Mouse (Mus musculus): ENCODE measurements around the gene Jade1.

Gene Jade1

DNA sequence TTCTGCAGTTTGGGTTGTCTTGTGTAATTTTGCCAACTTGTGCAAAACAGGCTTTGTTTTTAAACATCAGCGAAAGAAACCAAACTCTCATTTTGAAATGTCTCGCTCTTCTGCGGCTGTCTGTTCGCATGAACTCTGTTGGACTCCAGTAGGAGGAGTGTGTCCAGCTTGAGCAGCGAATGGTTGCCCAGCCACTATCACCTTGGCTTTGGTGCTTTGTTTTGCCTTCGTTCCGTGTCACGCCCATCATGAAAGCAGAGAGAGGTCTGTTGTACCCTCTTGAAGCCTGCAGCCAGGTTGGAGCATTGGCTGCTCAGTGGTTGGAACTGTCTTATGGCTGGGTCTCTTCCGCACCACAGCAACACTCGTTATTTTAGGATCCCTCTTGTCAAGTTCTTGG, 43.7 kb downstream of the Jade1 start:
- no peak for DNase-seq (ENCODE audit: low spot score)

DNA sequence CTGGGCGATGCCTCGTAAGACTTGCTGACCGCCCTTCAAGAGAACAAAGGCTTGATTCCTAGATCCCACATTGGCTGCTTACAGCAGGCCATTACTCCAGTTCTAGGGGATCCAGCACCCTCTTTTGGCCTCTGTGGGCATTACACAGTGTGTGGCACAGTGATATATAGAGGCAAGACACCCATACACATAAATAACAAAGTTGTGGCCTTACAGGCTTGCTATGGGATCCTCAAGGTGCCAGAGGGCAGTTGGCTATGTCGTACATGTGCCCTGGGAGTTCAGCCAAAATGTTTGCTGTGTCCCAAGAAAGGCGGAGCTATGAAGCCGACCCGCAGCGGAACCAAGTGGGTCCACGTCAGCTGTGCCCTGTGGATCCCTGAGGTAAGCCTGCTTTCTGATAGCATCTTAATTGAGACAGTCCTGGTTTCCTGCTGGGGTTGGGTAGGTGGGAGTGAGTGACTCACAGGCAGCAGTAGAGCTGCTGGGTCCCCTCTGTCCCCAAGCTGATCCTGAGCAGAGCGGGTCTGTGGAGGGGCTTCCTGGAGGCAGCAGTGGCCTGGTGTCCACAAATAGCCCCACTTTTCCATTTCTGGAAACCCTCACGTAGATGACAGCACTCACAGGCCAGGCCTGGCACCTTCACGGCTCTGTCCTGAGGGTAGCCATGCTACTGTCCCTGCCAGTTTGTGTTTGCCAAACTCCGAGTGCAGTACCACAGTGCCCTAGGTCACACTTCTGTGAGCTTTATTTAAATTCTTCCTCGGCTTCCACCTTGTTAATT, 44.5 kb downstream of the Jade1 start:
- DNase-seq (ENCODE audit: low spot score): no peak

DNA sequence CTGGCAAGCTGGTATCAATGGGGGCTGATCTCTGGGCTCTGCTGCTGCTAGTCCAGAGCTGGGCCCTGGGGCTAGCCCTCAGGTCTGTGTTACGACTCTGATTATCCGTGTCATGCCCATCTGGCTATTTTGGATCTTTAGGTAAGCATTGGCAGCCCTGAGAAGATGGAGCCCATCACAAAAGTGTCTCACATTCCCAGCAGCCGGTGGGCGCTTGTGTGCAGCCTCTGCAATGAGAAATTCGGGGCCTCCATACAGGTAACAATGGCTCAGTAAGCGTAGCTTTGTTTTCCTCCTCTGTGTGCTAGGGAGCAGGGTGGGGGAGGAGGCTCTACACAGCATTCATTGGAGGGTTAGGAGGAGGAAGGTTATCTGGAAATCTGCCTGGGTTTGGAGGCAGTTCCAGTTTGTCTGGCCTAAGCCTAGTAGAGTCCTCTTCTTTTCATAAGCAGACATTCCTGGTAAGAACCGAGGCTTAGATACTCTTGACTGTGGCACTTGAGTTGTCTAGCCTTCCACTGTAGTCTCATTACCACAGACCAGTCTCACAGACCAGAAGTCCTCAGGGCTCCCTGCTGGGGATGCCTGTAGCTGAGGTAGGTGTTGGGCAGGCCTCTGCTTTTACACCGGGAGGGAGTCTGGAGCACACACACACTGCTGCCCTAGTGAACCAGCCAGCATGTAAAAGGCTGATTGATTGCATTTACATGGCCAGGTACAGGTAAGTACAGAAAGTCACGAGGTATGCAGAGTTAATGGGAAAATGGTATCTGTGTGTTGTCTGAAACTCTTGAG, 45.9 kb downstream of the Jade1 start:
- no peak for DNase-seq (ENCODE audit: low spot score)

DNA sequence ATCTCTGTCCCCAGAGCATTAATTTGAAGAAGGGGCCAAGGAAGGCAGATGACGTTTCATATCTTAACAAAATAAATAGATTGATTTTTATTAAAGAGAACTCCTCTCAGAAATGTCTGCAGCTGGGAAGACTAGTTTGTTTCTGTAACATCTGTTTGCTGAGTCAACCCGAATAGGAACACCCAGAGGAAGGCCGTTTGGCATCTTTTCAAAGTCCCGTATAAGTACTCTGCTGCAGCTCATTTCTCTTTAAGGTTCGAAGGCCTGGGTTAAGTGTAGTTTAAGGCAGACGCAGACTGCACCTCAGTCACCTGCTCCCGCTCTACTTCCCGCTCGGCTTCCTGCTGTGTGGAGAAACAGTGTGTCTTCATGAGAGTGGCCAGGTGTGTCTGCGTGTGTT, 47.4 kb downstream of the Jade1 start:
- no peak for DNase-seq (ENCODE audit: low spot score)

DNA sequence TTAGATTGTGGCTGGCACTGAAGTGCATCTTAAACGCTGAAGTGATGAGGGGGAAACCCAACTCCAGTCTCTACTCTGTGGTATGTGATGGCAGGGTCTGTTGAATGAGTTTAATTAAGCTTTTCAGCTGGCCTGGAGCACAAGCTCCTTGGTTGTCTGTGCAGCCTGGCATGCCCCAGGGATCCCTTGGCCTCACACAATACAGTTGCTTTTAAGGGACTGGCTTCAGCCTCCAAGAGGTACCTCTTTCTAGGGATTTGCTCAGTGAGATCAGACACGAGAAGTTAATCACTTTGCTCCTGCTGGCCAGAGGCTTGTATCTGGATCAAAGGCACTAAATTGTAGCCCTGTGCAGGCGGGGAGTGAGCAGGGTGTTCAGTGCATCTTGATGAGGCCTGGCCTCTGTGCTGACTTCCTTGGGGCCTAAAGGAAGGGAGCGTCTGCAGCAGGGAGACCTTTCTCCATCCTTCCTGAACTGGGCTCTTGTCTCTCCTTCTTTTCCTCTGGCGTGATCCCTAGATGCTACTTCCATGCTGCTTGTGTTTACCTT, 48.0 kb downstream of the Jade1 start:
- DNase-seq (ENCODE audit: low spot score): no peak

DNA sequence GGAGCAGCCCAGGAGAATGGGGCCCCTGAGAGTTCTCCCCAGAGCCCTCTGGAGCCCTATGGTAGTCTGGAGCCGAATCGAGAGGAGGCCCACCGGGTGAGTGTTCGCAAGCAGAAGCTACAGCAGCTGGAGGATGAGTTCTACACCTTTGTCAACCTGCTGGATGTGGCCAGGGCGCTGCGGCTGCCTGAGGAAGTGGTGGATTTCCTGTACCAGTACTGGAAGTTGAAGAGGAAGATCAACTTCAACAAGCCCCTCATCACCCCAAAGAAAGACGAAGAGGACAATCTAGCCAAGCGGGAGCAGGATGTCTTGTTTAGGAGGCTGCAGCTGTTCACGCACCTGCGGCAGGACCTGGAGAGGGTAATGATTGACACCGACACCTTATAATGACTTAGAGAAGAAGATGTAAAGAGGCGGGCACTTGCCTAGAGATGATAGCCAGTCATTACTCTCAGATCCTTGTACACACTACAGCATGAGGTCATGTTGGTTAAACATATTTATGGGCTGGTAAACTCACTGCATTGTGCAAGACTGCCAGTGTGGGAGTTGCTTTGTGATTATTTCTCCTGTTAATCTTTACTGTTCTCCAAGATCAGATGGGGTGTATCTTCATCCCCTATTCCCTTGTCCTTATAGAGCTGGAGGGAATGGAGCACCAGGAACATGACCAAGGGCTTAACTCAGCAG, 49.2 kb downstream of the Jade1 start:
- DNase-seq (ENCODE audit: low spot score): no peak

DNA sequence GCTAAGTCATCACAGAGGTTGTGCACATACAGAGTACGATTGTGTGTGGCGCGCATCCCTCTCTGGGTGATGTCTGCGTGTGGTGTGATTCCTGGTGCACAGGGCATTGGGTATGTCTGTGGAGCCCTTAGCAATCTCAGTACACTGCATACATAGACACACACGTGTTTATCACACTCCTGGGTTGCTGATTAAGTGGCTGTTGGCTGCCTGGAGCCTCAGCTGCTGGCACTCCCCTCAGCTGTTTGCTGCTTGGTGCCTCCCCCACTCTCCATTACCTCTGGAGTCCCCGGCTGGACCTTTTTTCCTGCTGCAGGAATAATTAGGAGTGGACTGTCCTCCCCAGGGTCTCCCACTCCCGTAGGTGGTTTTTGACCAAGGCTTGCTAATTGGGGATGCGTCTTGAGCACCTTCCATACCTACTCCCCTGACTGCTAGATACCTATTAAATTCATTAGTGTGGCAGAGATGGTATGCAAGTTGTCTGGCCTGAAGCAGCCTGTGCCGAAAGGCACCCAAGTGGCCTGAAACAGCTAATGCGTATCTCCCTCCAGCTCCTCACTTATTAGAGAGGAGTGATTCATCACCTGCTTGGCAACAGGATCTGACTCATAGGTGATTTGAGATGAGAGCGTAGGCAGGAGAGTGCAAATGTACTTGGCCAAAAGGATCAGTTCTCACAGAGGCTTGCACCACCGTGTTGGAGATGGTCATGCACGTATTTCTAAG, 50.2 kb downstream of the Jade1 start:
- DNase-seq (ENCODE audit: low spot score): no peak

DNA sequence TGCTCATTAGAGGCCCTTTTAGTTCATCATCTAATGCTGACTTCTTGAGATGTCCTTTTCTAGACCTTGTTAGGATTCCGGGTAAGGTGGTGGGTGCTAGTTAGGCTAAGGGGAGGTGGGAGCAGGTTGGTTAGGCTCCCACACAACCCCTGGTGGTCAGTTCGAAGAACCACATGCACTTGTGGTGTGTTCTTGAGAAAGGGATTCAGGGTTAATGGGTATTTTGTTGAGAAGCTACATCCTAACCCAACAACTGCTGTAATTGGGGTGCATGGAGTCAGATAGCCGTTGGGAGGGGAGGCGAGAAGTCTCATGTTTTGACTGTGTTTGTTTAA, 50.8 kb downstream of the Jade1 start:
- no peak for DNase-seq (ENCODE audit: low spot score)

DNA sequence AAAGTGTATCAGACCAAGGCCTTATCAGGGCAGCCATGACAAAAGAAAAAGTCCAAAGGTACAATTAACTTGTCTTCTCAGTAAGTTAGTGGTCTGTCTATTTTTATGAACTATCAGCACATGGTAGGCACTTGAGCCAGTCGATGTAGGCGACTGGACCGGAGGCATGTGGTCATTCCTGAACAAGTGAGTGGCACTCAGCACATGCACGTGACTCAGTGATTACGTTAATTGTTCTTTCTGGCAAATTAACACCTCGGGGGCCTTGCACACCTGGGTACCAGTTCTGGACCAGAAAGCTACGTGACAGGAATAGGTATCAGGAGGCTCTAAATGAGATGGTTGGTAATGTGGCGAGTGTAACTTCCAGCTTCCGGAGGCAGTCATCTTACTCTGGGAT, 51.5 kb downstream of the Jade1 start:
- no peak for DNase-seq (ENCODE audit: low spot score)

DNA sequence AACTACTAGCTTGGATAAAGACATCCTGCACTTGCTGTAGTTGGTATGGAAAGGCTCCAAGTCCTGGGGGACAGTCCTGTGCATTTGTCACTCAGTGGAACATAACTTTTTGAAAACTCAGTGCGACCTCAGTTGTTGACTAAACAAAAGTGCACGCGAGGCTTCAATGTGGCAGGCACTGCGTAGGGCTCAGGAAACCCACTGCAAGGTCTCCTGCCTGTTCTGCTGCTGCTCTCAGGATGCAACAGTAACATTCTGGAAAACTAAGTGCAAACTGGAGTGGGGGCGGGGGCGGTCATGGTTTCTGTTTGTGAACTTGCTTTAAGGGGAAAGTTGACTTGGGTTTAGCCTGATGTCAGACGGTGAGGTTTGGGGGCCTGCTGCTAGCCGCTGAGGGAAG, 51.9 kb downstream of the Jade1 start:
- DNase-seq (ENCODE audit: low spot score): no peak

DNA sequence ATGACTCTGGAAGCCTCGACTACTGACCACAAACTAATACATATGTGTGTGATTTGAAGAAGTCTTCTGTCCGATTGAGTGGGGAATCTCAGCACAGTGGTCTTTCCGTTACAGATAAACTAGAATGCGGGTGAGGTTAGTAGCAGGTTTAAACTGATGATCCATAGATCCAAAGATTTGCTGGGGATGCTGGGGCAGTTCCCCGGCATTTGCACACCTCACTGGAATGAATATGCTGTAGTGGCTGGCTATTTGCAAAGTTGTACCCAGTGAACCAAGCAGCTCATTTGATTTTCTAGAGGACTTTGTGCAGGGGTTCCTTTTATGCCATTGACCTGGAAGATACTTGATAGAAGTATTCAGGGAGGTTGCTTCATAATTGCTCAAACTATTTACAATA, 53.5 kb downstream of the Jade1 start:
- no peak for DNase-seq (ENCODE audit: low spot score)

DNA sequence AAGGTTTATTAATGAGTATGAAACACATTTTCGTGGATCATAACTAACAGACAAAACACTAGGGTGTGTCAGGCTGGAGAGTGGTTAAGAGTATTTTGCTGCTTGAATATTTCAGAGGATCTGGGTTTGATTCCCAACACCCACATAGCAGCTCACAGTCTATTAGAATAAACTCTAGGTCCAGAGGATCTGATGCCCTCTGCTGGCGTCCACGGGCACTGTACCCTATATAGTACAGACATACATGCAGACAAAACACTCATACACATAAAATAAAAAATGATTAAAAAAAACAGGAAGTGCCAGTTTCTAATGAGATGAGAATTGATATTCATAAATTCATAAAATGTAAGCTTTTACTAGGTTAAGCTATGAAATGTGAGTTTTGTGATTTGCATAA, 56.7 kb downstream of the Jade1 start:
- peak; percentile 3 for DNase-seq (ENCODE audit: low spot score)

DNA sequence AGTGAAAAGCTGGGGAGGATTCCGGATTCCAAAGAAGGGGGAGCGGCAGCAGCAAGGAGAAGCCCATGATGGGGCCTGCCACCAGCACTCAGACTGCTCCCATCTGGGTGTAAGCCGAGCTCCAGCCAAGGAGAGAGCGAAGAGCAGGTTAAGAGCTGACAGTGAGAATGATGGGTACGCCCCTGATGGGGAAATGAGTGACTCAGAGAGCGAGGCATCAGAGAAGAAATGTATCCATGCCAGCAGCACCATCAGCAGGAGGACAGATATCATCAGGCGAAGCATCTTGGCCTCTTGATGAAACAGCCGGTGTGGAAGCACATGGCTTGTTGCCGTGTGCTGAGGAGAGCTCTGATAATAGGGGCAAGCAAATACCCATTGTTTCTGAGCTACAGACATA, 58.2 kb downstream of the Jade1 start:
- DNase-seq (ENCODE audit: low spot score): peak; percentile 5

DNA sequence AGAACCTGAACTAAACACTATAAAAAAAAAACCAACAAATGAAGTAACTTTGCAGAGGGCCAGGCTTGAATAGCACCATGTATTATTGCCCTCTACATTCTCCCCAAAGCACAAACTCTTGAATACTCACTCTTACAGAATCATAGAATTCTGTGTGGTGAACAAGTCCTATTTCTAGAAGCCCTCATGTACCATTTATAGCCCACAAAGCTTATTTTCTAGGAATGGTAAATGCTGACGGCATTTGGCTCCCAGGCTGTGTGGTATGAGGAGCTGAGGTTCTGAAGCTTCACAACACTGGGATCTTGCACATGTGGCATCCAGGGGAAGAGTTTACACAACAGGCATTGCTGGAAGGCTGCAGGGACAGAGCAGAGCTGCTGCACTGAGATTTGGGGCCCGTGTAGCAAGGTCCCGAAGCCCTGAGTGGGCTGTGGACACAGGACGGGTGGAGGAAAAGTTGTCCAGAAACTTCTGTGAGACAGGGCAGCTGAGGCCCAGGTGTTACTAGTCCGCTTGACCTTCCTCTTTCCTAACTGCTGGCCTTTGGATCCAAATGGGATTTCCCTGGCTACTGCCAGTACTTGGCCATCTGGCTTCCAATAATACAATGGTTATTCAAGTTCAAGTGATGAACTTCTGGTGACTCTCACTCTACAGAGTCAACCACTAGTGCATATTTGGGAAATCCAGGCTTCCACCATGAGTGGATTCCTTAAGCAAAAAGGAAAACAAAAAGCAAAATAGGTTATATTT, 58.9 kb downstream of the Jade1 start:
- peak; percentile 2 for DNase-seq (ENCODE audit: low spot score)

DNA sequence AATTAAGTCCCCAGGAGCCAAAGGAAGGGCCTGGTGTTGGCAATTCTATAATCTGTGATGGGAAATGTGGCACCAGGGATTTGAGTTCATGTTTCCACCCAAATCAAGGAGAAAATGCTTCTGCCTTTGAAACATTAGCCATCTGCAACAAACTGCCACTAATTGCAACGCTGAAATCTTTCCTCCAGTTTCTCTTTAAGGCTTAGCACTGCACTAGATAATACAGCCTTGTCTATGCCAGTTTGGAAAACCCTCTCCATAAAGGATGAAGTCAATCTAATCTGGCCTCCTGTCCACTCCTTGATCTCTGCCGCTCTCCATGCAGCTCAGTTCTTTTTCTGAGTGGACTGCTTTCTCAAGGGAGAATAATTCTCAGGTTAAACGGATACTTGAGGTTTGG, 62.5 kb downstream of the Jade1 start:
- DNase-seq (ENCODE audit: low spot score): no peak

DNA sequence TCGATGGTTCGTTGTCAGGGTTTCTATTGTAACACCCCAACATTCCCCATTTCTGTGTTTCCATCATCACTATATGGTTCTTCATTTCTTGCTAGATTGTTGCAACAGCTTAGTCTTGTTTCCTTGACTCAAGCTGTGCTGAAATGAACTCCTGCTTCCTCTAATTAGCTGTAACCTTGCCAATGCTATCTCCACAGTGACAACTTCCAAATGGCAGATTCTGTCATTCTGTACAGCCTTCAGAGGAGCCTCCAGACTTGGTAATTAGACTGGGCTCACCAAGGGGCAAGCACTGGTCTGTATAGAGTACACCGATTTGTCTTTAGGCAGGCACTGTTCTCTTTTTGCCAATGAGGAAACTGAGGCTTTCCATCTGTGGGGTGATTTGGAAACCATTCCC, 63.0 kb downstream of the Jade1 start:
- no peak for DNase-seq (ENCODE audit: low spot score)

DNA sequence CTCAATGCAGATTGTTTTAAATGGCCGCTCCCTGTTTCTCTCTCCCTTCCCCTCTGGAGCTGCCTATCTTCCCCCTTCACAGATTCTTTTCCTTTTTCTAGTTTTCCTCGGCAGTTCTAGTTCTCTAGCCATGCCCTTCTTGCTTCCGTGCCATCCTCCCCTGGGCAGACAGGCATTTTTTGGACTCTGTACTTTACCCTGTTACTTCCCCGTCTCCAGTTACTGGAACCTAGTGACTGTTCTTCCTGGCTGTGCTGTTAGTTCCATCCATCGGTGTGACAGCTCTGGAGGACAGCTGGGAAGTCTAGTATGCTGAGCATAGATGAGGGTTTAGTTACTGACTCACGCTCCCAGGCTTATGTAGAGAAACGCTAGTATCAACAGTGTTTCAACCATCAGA, 65.4 kb downstream of the Jade1 start:
- no peak for DNase-seq (ENCODE audit: low spot score)

DNA sequence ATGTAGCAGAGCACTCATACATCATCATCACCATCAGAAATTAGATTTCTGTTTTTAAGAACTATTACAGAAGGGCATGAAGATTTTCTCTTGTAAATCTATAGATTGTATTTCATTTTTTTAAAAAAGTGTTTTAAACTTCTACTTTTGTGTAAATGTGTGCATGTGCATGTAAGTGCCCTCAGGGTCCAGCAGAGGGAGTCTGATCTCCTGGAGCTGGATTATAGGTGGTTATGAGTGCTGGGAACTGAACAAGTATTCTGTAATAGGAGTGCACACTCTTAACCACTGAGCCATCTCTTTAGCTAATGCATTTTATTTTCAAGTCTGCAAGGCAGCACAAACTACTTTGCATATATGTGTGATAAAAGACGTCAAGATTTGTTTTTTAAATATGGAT, 100.1 kb downstream of the Jade1 start:
- no peak for DNase-seq (ENCODE audit: low spot score)

All from yolk sac, embryonic 10.5 days (tissue).